Mouse (Mus musculus) liver, embryonic 11.5 days (tissue): ENCODE data around the gene Fem1a. TPM values are rescaled to one million over a fixed set of nuclear protein-coding genes. Genes with fewer than 3 reads are reported as not detected.

Experiments
- ATAC-seq: fragments of 200-750 bp; cut with Nextera tagmentation; replicated peaks from 2 replicates; pipeline ENCODE4 v1.8.0; 2017; ENCODE audit warnings: moderate number of reproducible peaks, mild to moderate bottlenecking, moderate TSS enrichment, moderate library complexity; ENCODE audit not compliant: low FRiP score
- DNase-seq: peaks from one replicate; pipeline ENCODE4 v3.0.0-alpha.2; 2017; ENCODE audit warnings: low spot score
- H3K27ac ChIP-seq: fragments of 300-500 bp; sonication (generic); 2 replicates; pipeline ENCODE4 v1.5.1; 2014; ENCODE audit warnings: mild to moderate bottlenecking, low read depth, low read length, control low read depth
- H3K27me3 ChIP-seq: fragments of 300-500 bp; sonication (generic); replicated peaks from 2 replicates; pipeline ENCODE4 v1.6.1; 2014; ENCODE audit warnings: low read length, mixed read lengths; ENCODE audit not compliant: control insufficient read depth, insufficient read depth
- H3K36me3 ChIP-seq: fragments of 300-500 bp; sonication (generic); 2 replicates; pipeline ENCODE4 v1.6.1; 2014; ENCODE audit warnings: mild to moderate bottlenecking, low read length, moderate library complexity, mixed read lengths; ENCODE audit not compliant: control insufficient read depth, insufficient read depth
- H3K4me1 ChIP-seq: fragments of 300-500 bp; sonication (generic); replicated peaks from 2 replicates; pipeline ENCODE4 v1.6.1; 2014; ENCODE audit warnings: low read length, mixed read lengths; ENCODE audit not compliant: control insufficient read depth, insufficient read depth
- H3K4me2 ChIP-seq: fragments of 300-500 bp; sonication (generic); 2 replicates; pipeline ENCODE4 v1.6.1; 2014; ENCODE audit warnings: mild to moderate bottlenecking, control low read depth, moderate library complexity
- H3K4me3 ChIP-seq: fragments of 300-500 bp; sonication (generic); 2 replicates; pipeline ENCODE4 v1.5.1; 2014; ENCODE audit warnings: low read depth, low read length, control low read depth
- H3K9ac ChIP-seq: fragments of 300-500 bp; sonication (generic); 2 replicates; pipeline ENCODE4 v1.6.1; 2014; ENCODE audit warnings: low read depth, low read length, control low read depth
- H3K9me3 ChIP-seq: fragments of 300-500 bp; sonication (generic); 2 replicates; pipeline ENCODE4 v1.6.1; 2016; ENCODE audit warnings: low read length, inconsistent platforms, mixed read lengths; ENCODE audit not compliant: control insufficient read depth
- WGBS: fragments of 180-500 bp; shearing (Covaris S2); extraction: QIAGEN DNeasy Blood & Tissue Kit; methylation state at CpG from one replicate; pipeline ENCODE4 v1.1.7; 2014; 5-methylcytosine and 5-hydroxymethylcytosine counted together
- polyA plus RNA-seq: library from polyadenylated mRNA; unstranded; fragments of >200 nt; fragmentation: Nextera tagmentation; extraction: Ambion mirVana; gene quantifications from 2 replicates; pipeline ENCODE4 v1.2.1, GENCODE M21; 2014

Fem1a gene
- polyA plus RNA-seq, 1 experiment from 2014 or later, result 15.0 TPM

GRCm38 (mm10) chr17:56278340-56278739 is 21.7 kb downstream of the Fem1a start:
- DNase-seq (no peak), ATAC-seq (no peak)
- Histone ChIP-seq H3K4me1 (peaks cover 29% of the 10 kb centered on the region), H3K27ac (peak overlapping the region; percentile 94; the same call in 1 of the 2 replicates), H3K9ac (no peak overlapping the region), H3K4me2 (no peak overlapping the region), H3K4me3 (no peak overlapping the region), H3K36me3 (peaks cover 15% of the 10 kb centered on the region), H3K9me3 (no peaks in the 10 kb centered on the region), H3K27me3 (no peaks in the 10 kb centered on the region)
- WGBS, result 86% methylated on average over 5 of the region's 5 CpGs

- Histone ChIP-seq H3K4me1 (peaks cover 25% of the 10 kb centered on the region), H3K36me3 (peaks cover 19% of the 10 kb centered on the region), H3K27me3 (no peaks in the 10 kb centered on the region), H3K4me2 (no peak overlapping the region), H3K9me3 (no peaks in the 10 kb centered on the region), H3K4me3 (no peak overlapping the region), H3K9ac (no peak overlapping the region), H3K27ac (no peak overlapping the region)
- 90% methylated on average over 12 of the region's 12 CpGs for WGBS
- no peak for ATAC-seq
- DNase-seq, result no peak
Measured at GRCm38 (mm10) chr17:56279481-56280155, 23.0 kb downstream of the Fem1a start.

- Histone ChIP-seq H3K4me3 (no peak overlapping the region), H3K4me1 (peaks cover 23% of the 10 kb centered on the region), H3K4me2 (no peak overlapping the region), H3K27ac (no peak overlapping the region), H3K36me3 (peaks cover 28% of the 10 kb centered on the region), H3K27me3 (no peaks in the 10 kb centered on the region), H3K9me3 (no peaks in the 10 kb centered on the region), H3K9ac (no peak overlapping the region)
- DNase-seq (no peak), ATAC-seq (no peak)
- WGBS, result 81% methylated on average over 12 of the region's 12 CpGs
Measured at GRCm38 (mm10) chr17:56281193-56281592, 24.6 kb downstream of the Fem1a start.

- Histone ChIP-seq H3K4me3 (no peak overlapping the region), H3K9me3 (no peaks in the 10 kb centered on the region), H3K36me3 (peaks cover 32% of the 10 kb centered on the region), H3K27me3 (no peaks in the 10 kb centered on the region), H3K4me2 (no peak overlapping the region), H3K4me1 (peaks cover 26% of the 10 kb centered on the region), H3K27ac (no peak overlapping the region), H3K9ac (no peak overlapping the region)
- no peak for DNase-seq
- ATAC-seq, result no peak
- 87% methylated on average over 4 of the region's 4 CpGs for WGBS
Measured at GRCm38 (mm10) chr17:56282802-56283201, 26.2 kb downstream of the Fem1a start.

GRCm38 (mm10) chr17:56283316-56283715 is 26.7 kb downstream of the Fem1a start:
- H3K27me3 ChIP-seq, result no peaks in the 10 kb centered on the region
- ATAC-seq (no peak), DNase-seq (no peak)
- H3K9me3 ChIP-seq, result no peaks in the 10 kb centered on the region
- H3K27ac ChIP-seq, result no peak overlapping the region
- no peak overlapping the region for H3K4me2 ChIP-seq
- whole genome bisulfite sequencing, result 89% methylated on average over 8 of the region's 8 CpGs
- H3K4me3 ChIP-seq, result no peak overlapping the region
- H3K36me3 ChIP-seq, result peaks cover 32% of the 10 kb centered on the region
- peaks cover 27% of the 10 kb centered on the region for H3K4me1 ChIP-seq
- no peak overlapping the region for H3K9ac ChIP-seq

GRCm38 (mm10) chr17:56285995-56286394 is 29.4 kb downstream of the Fem1a start:
- Histone ChIP-seq H3K27me3 (no peaks in the 10 kb centered on the region), H3K27ac (no peak overlapping the region), H3K4me2 (no peak overlapping the region), H3K36me3 (peaks cover 24% of the 10 kb centered on the region; the same call in 1 of the 2 replicates), H3K4me1 (peaks cover 44% of the 10 kb centered on the region), H3K9ac (no peak overlapping the region), H3K9me3 (no peaks in the 10 kb centered on the region), H3K4me3 (no peak overlapping the region)
- ATAC-seq (no peak), DNase-seq (no peak)
- 94% methylated on average over 11 of the region's 11 CpGs for WGBS

GRCm38 (mm10) chr17:56287830-56288229 is 31.2 kb downstream of the Fem1a start:
- peak overlapping the region; percentile 74 for H3K27ac ChIP-seq
- ATAC-seq (peak; percentile 24; the same call in 1 of the 2 replicates), DNase-seq (no peak)

GRCm38 (mm10) chr17:56288866-56289265 is 32.3 kb downstream of the Fem1a start:
- Histone ChIP-seq H3K4me3 (peak overlapping the region; percentile 57), H3K27me3 (no peaks in the 10 kb centered on the region), H3K9me3 (no peaks in the 10 kb centered on the region), H3K36me3 (peaks cover 18% of the 10 kb centered on the region; the same call in 1 of the 2 replicates), H3K4me2 (peak overlapping the region; percentile 97), H3K27ac (peak overlapping the region; percentile 96), H3K9ac (peak overlapping the region; percentile 68), H3K4me1 (peaks cover 47% of the 10 kb centered on the region)
- no peak for DNase-seq
- no peak for ATAC-seq
- 26% methylated on average over 3 of the region's 3 CpGs for WGBS

More at GRCm38 (mm10) chr17:56287830-56288229, 31.2 kb downstream of the Fem1a start:
- Histone ChIP-seq H3K9me3 (no peaks in the 10 kb centered on the region), H3K36me3 (peaks cover 19% of the 10 kb centered on the region; the same call in 1 of the 2 replicates), H3K4me3 (peak overlapping the region; percentile 37), H3K9ac (peak overlapping the region; percentile 65), H3K4me1 (peaks cover 44% of the 10 kb centered on the region), H3K4me2 (peak overlapping the region; percentile 68), H3K27me3 (no peaks in the 10 kb centered on the region)
- 43% methylated on average over 3 of the region's 3 CpGs for WGBS
